Mouse (Mus musculus) forebrain, embryonic 11.5 days (tissue): ENCODE results near the gene Fam57a. TPM values are rescaled to one million over a fixed set of nuclear protein-coding genes. Genes with fewer than 3 reads are reported as not detected.

Experiments
- ATAC-seq: fragments of 200-750 bp; cut with Nextera tagmentation; replicated peaks from 2 replicates; pipeline ENCODE4 v1.8.0; 2017; ENCODE audit warnings: moderate TSS enrichment; ENCODE audit not compliant: low FRiP score
- DNase-seq: peaks from one replicate; pipeline ENCODE4 v3.0.0-alpha.2; 2017; ENCODE audit warnings: low spot score
- H3K27ac ChIP-seq: fragments of 300-500 bp; sonication (generic); 2 replicates; pipeline ENCODE4 v1.5.1; 2014; ENCODE audit warnings: low read depth, low read length
- H3K27me3 ChIP-seq: fragments of 300-500 bp; sonication (generic); 2 replicates; pipeline ENCODE4 v1.6.1; 2014; ENCODE audit warnings: mild to moderate bottlenecking, low read length, mixed read lengths; ENCODE audit not compliant: control insufficient read depth, insufficient read depth
- H3K36me3 ChIP-seq: fragments of 300-500 bp; sonication (generic); 2 replicates; pipeline ENCODE4 v1.6.1; 2014; ENCODE audit warnings: mild to moderate bottlenecking, low read length, moderate library complexity, mixed read lengths; ENCODE audit not compliant: control insufficient read depth, insufficient read depth
- H3K4me1 ChIP-seq: fragments of 300-500 bp; sonication (generic); replicated peaks from 2 replicates; pipeline ENCODE4 v1.6.1; 2014; ENCODE audit warnings: low read length, mixed read lengths; ENCODE audit not compliant: control insufficient read depth, insufficient read depth
- H3K4me2 ChIP-seq: fragments of 300-500 bp; sonication (generic); 2 replicates; pipeline ENCODE4 v1.6.1; 2014; ENCODE audit warnings: low read depth, mild to moderate bottlenecking, low read length, moderate library complexity, mixed read lengths; ENCODE audit not compliant: severe bottlenecking
- H3K4me3 ChIP-seq: fragments of 300-500 bp; sonication (generic); 2 replicates; pipeline ENCODE4 v1.5.1; 2014; ENCODE audit warnings: low read depth, low read length
- H3K9ac ChIP-seq: fragments of 300-500 bp; sonication (generic); 2 replicates; pipeline ENCODE4 v1.6.1; 2014; ENCODE audit warnings: low read length
- H3K9me3 ChIP-seq: fragments of 300-500 bp; sonication (generic); 2 replicates; pipeline ENCODE4 v1.6.1; 2016; ENCODE audit warnings: low read length, mixed read lengths; ENCODE audit not compliant: control insufficient read depth
- WGBS: fragments of 180-500 bp; shearing (Covaris S2); extraction: QIAGEN DNeasy Blood & Tissue Kit; methylation state at CpG from one replicate; pipeline ENCODE4 v1.1.7; 2014; 5-methylcytosine and 5-hydroxymethylcytosine counted together
- polyA plus RNA-seq: library from polyadenylated mRNA; unstranded; fragments of >200 nt; fragmentation: Nextera tagmentation; extraction: Ambion mirVana; gene quantifications from 2 replicates; pipeline ENCODE4 v1.2.1, GENCODE M21; 2014

Gene Fam57a
- polyA plus RNA-seq, 1 experiment from 2014 or later: 34.6 TPM

- no peaks in the 10 kb centered on the region for H3K9me3 ChIP-seq
- H3K9ac ChIP-seq: no peak overlapping the region
- H3K27me3 ChIP-seq: no peaks in the 10 kb centered on the region
- no peak overlapping the region for H3K4me2 ChIP-seq
- no peak for DNase-seq
- H3K4me3 ChIP-seq: no peak overlapping the region
- no peaks in the 10 kb centered on the region; the same call in 1 of the 2 replicates for H3K36me3 ChIP-seq
- ATAC-seq: no peak
- WGBS: 88% methylated on average over 6 of the region's 6 CpGs
- no peak overlapping the region for H3K27ac ChIP-seq
- H3K4me1 ChIP-seq: peaks cover 36% of the 10 kb centered on the region
Measured at GRCm38 (mm10) chr11:76258511-76258910, 79.0 kb downstream of the Fam57a start.

GRCm38 (mm10) chr11:76260208-76261050, 81.0 kb downstream of the Fam57a start:
- no peak overlapping the region for H3K4me3 ChIP-seq
- 38% methylated on average over 10 of the region's 10 CpGs for WGBS
- ATAC-seq (no peak), DNase-seq (no peak)
- no peaks in the 10 kb centered on the region for H3K9me3 ChIP-seq
- no peak overlapping the region for H3K4me2 ChIP-seq
- no peaks in the 10 kb centered on the region; the same call in 1 of the 2 replicates for H3K36me3 ChIP-seq
- peak overlapping the region; percentile 39 for H3K27ac ChIP-seq
- H3K27me3 ChIP-seq: no peaks in the 10 kb centered on the region
- H3K9ac ChIP-seq: peak overlapping the region; percentile 29; the same call in 1 of the 2 replicates
- H3K4me1 ChIP-seq: peaks cover 33% of the 10 kb centered on the region

- H3K9ac ChIP-seq: no peak overlapping the region
- DNase-seq (no peak), ATAC-seq (no peak)
- no peaks in the 10 kb centered on the region for H3K9me3 ChIP-seq
- no peak overlapping the region for H3K4me3 ChIP-seq
- peaks cover 34% of the 10 kb centered on the region for H3K4me1 ChIP-seq
- no peaks in the 10 kb centered on the region; the same call in 1 of the 2 replicates for H3K36me3 ChIP-seq
- no peak overlapping the region for H3K4me2 ChIP-seq
- 65% methylated on average over 12 of the region's 12 CpGs for WGBS
- H3K27me3 ChIP-seq: no peaks in the 10 kb centered on the region
- H3K27ac ChIP-seq: no peak overlapping the region
Measured at GRCm38 (mm10) chr11:76261224-76261623, 81.8 kb downstream of the Fam57a start.

GRCm38 (mm10) chr11:76262611-76263351, 83.3 kb downstream of the Fam57a start:
- no peaks in the 10 kb centered on the region; the same call in 1 of the 2 replicates for H3K36me3 ChIP-seq
- H3K4me1 ChIP-seq: peaks cover 40% of the 10 kb centered on the region
- H3K9ac ChIP-seq: peak overlapping the region; percentile 27
- H3K27ac ChIP-seq: no peak overlapping the region
- H3K4me3 ChIP-seq: no peak overlapping the region
- ATAC-seq: peak; percentile 35; the same call in 1 of the 2 replicates
- 10% methylated on average over 19 of the region's 19 CpGs for WGBS
- DNase-seq: peak; percentile 72
- H3K9me3 ChIP-seq: no peaks in the 10 kb centered on the region
- no peak overlapping the region for H3K4me2 ChIP-seq
- no peaks in the 10 kb centered on the region for H3K27me3 ChIP-seq

Other genes with a start within 250 kb of the Fam57a start
- 1.1 and 2.5 TPM in 2 replicates for gene Rph3al, start 241.2 kb upstream of the Fam57a start, polyA plus RNA-seq
- gene 1700016K19Rik, start 179.8 kb upstream of the Fam57a start, polyA plus RNA-seq: 0.41 TPM in 1 of 2 replicates, not detected in the other
- 12.1 and 15.3 TPM in 2 replicates for gene Rflnb, start 151.9 kb upstream of the Fam57a start, polyA plus RNA-seq
- gene Vps53, start within 50 bp of the Fam57a start, polyA plus RNA-seq: 41.5 and 43.6 TPM in 2 replicates
- gene Dbil5, start 37.9 kb downstream of the Fam57a start, polyA plus RNA-seq: 0.48 TPM in 1 of 2 replicates, not detected in the other
- gene Gemin4, start 38.0 kb downstream of the Fam57a start, polyA plus RNA-seq: 46.2 and 52.9 TPM in 2 replicates
- gene Mrm3, start 64.0 kb downstream of the Fam57a start, polyA plus RNA-seq: 18.6 and 20.7 TPM in 2 replicates
- 122 and 125 TPM in 2 replicates for gene Glod4, start 64.1 kb downstream of the Fam57a start, polyA plus RNA-seq
- gene Nxn, start 219.5 kb downstream of the Fam57a start, polyA plus RNA-seq: 52.3 and 65.1 TPM in 2 replicates
- gene Timm22, start 227.3 kb downstream of the Fam57a start, polyA plus RNA-seq: 109 and 113 TPM in 2 replicates